Mouse (Mus musculus) small intestine, adult 2 months (tissue): ENCODE data around the gene Fthl17f. TPM values are rescaled to one million over a fixed set of nuclear protein-coding genes. Genes with fewer than 3 reads are reported as not detected.

Experiments used
- H3K27ac ChIP-seq: fragments of 200-500 bp; 2 replicates; pipeline ENCODE4 v1.5.1; 2012; ENCODE audit warnings: low read depth, low read length, control low read depth, inconsistent platforms; ENCODE audit not compliant: insufficient read depth
- H3K27me3 ChIP-seq: fragments of 200-500 bp; 2 replicates; pipeline ENCODE4 v1.6.1; 2012; ENCODE audit warnings: mild to moderate bottlenecking, moderate library complexity, low read length, inconsistent platforms; ENCODE audit not compliant: control insufficient read depth, insufficient read depth
- H3K36me3 ChIP-seq: fragments of 200-500 bp; 2 replicates; pipeline ENCODE4 v1.6.1; 2012; ENCODE audit warnings: mild to moderate bottlenecking, low read length, control low read depth, inconsistent platforms; ENCODE audit not compliant: control insufficient read depth, insufficient read depth
- H3K4me1 ChIP-seq: fragments of 200-500 bp; 2 replicates; pipeline ENCODE4 v1.6.1; 2012; ENCODE audit warnings: low read length, inconsistent platforms, mixed read lengths; ENCODE audit not compliant: control insufficient read depth, insufficient read depth, insufficient read length
- H3K4me3 ChIP-seq: fragments of 200-500 bp; 2 replicates; pipeline ENCODE4 v1.5.1; 2012; ENCODE audit warnings: low read depth, mild to moderate bottlenecking, control low read depth, inconsistent platforms, low read length, moderate library complexity
- CTCF ChIP-seq: fragments of 200-500 bp; IDR thresholded peaks from 2 replicates; pipeline ENCODE4 v1.5.1; 2012; ENCODE audit warnings: low read depth, mild to moderate bottlenecking, control low read depth, inconsistent platforms, low read length, moderate library complexity, mixed read lengths; ENCODE audit not compliant: insufficient replicate concordance, insufficient read length; ENCODE audit errors: extremely low read depth
- POLR2A ChIP-seq: fragments of 200-500 bp; IDR thresholded peaks from 2 replicates; pipeline ENCODE4 v1.6.1; 2012; ENCODE audit warnings: low read depth, mild to moderate bottlenecking, control low read depth, inconsistent platforms, low read length, moderate library complexity
- WGBS: fragments of 180-500 bp; shearing (Covaris S2); methylation state at CpG from one replicate; pipeline ENCODE4 v1.1.7; 2018; 5-methylcytosine and 5-hydroxymethylcytosine counted together
- polyA plus RNA-seq: library from polyadenylated mRNA; depleted of rRNA; stranded (reverse); fragments of >200 nt; gene quantifications from 2 replicates; pipeline ENCODE4 v1.2.3, GENCODE M21; 2012; rRNA removed

Gene Fthl17f
- polyA plus RNA-seq, 1 experiment = not detected

GRCm38 (mm10) chrX:9104262-9104661 lies 41.4 kb downstream of the Fthl17f start, which contains the start of gene 4930402K13Rik:
Gene 4930402K13Rik (plus strand): TSS chrX:9104562.
- TF ChIP-seq POLR2A = no peak
- no peak for TF ChIP-seq CTCF
- no peaks in the 10 kb centered on the region for H3K4me1 ChIP-seq
- H3K36me3 ChIP-seq = no peaks in the 10 kb centered on the region
- H3K27ac ChIP-seq = no peak within 1 kb of the TSS
- 80% methylated on average over 6 of the region's 6 CpGs for WGBS
- H3K4me3 ChIP-seq = no peak within 1 kb of the TSS
- no peaks in the 10 kb centered on the region for H3K27me3 ChIP-seq

- Histone ChIP-seq H3K27me3 (no peaks in the 10 kb centered on the region), H3K4me1 (no peaks in the 10 kb centered on the region)
- WGBS = 35% methylated on average over 2 of the region's 2 CpGs
These were observed 47.6 kb downstream of the Fthl17f start for GRCm38 (mm10) chrX:9110381-9110780.

More at GRCm38 (mm10) chrX:9110381-9110780, 47.6 kb downstream of the Fthl17f start:
- TF ChIP-seq POLR2A = no peak
- TF ChIP-seq CTCF = no peak
- Histone ChIP-seq H3K4me3 (no peak overlapping the region), H3K27ac (no peak overlapping the region), H3K36me3 (no peaks in the 10 kb centered on the region)

Other genes starting within 250 kb of the Fthl17f start
- gene Gm6592, start 219.0 kb upstream of the Fthl17f start, polyA plus RNA-seq = not detected in 2 replicates
- not detected in 2 replicates for gene Gm5751, start 188.8 kb upstream of the Fthl17f start, polyA plus RNA-seq
- gene B630019K06Rik, start 170.6 kb upstream of the Fthl17f start, polyA plus RNA-seq = 0.91 and 1.4 TPM in 2 replicates
- not detected in 2 replicates for gene Fthl17b, start 100.0 kb upstream of the Fthl17f start, polyA plus RNA-seq
- not detected in 2 replicates for gene Fthl17c, start 86.5 kb upstream of the Fthl17f start, polyA plus RNA-seq
- gene Fthl17d, start 76.3 kb upstream of the Fthl17f start, polyA plus RNA-seq = not detected in 2 replicates
- not detected in 2 replicates for gene Fthl17e, start 29.5 kb upstream of the Fthl17f start, polyA plus RNA-seq
- gene 4930402K13Rik, start 41.5 kb downstream of the Fthl17f start, polyA plus RNA-seq = not detected in 2 replicates
- gene Lancl3, start 136.9 kb downstream of the Fthl17f start, polyA plus RNA-seq = 0.05 and 0.16 TPM in 2 replicates
- gene Gm14862, start 193.9 kb downstream of the Fthl17f start, polyA plus RNA-seq = not detected in 2 replicates
- gene Xk, start 209.7 kb downstream of the Fthl17f start, polyA plus RNA-seq = 3.7 and 10.1 TPM in 2 replicates
- gene H2al1m, start 220.7 kb downstream of the Fthl17f start, polyA plus RNA-seq = 0.24 and 2.2 TPM in 2 replicates